Mouse (Mus musculus) limb, embryonic 13.5 days (tissue): ENCODE data around the gene Psen2. TPM values are rescaled to one million over a fixed set of nuclear protein-coding genes. Genes with fewer than 3 reads are reported as not detected.

Experiments
- ATAC-seq: fragments of 200-750 bp; cut with Nextera tagmentation; 2 replicates; pipeline ENCODE4 v1.8.0; 2017; ENCODE audit warnings: low read depth, moderate number of reproducible peaks, moderate TSS enrichment; ENCODE audit not compliant: low FRiP score
- H3K27ac ChIP-seq: fragments of 300-500 bp; sonication (generic); 2 replicates; pipeline ENCODE4 v1.5.1; 2015; ENCODE audit warnings: inconsistent platforms, mild to moderate bottlenecking, moderate library complexity
- H3K27me3 ChIP-seq: fragments of 300-500 bp; sonication (generic); 2 replicates; pipeline ENCODE4 v1.6.1; 2015; ENCODE audit warnings: mild to moderate bottlenecking, inconsistent platforms
- H3K36me3 ChIP-seq: fragments of 300-500 bp; sonication (generic); 2 replicates; pipeline ENCODE4 v1.6.1; 2015; ENCODE audit warnings: inconsistent platforms, mild to moderate bottlenecking, moderate library complexity
- H3K4me1 ChIP-seq: fragments of 300-500 bp; sonication (generic); 2 replicates; pipeline ENCODE4 v1.6.1; 2015; ENCODE audit warnings: inconsistent platforms
- H3K4me2 ChIP-seq: fragments of 300-500 bp; sonication (generic); replicated peaks from 2 replicates; pipeline ENCODE4 v1.6.1; 2015; ENCODE audit warnings: inconsistent platforms, mild to moderate bottlenecking, moderate library complexity
- H3K4me3 ChIP-seq: fragments of 300-500 bp; sonication (generic); 2 replicates; pipeline ENCODE4 v1.5.1; 2015; ENCODE audit warnings: moderate library complexity, mild to moderate bottlenecking, inconsistent platforms
- H3K9ac ChIP-seq: fragments of 300-500 bp; sonication (generic); 2 replicates; pipeline ENCODE4 v1.6.1; 2015; ENCODE audit warnings: mild to moderate bottlenecking, inconsistent platforms
- H3K9me3 ChIP-seq: fragments of 300-500 bp; sonication (generic); 2 replicates; pipeline ENCODE4 v1.6.1; 2016; ENCODE audit warnings: inconsistent platforms
- WGBS: fragments of 180-500 bp; shearing (Covaris S2); methylation state at CpG from one replicate; pipeline ENCODE4 v1.1.7; 2015; 5-methylcytosine and 5-hydroxymethylcytosine counted together
- polyA plus RNA-seq: library from polyadenylated mRNA; unstranded; fragments of >200 nt; fragmentation: Nextera tagmentation; extraction: Ambion mirVana; gene quantifications from 2 replicates; pipeline ENCODE4 v1.2.1, GENCODE M21; 2015

Gene Psen2
- polyA plus RNA-seq, 1 experiment from 2014 or later, result 14.5 TPM

DNA sequence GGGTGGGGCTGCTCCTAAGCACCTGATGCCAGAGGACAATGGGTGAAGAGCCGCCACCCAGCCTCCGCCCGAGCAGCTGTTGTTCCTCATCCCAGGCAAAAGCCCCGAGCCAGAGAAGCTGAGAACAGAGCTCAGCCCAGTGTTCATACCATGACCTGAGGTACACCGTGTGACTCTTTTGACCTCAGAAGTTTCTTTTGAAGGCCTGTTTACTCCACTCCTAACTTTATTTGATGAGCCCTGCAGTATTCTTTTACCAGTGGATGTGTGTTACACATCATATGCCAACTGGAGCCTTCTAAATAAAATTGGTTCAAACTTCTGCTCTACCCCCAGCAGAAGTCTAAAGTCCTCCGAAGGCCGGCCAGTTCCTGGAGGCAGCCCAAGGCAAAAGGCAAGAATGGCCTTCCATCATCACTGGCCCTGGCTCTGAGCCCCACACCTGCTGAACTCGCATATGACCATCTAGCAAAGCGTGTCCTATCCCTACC, 52.4 kb downstream of the Psen2 start:
- 80% methylated on average over 9 of the region's 9 CpGs for WGBS
- H3K9ac ChIP-seq, result no peak overlapping the region
- no peak overlapping the region for H3K27ac ChIP-seq
- H3K4me3 ChIP-seq, result no peak overlapping the region
- H3K4me1 ChIP-seq, result no peaks in the 10 kb centered on the region
- H3K4me2 ChIP-seq, result no peak overlapping the region
- ATAC-seq, result no peak
- H3K27me3 ChIP-seq, result 0 out of 2 replicates have a peak, but pooled peaks cover 3% of the 10 kb centered on the region
- no peaks in the 10 kb centered on the region for H3K9me3 ChIP-seq
- no peaks in the 10 kb centered on the region for H3K36me3 ChIP-seq

DNA sequence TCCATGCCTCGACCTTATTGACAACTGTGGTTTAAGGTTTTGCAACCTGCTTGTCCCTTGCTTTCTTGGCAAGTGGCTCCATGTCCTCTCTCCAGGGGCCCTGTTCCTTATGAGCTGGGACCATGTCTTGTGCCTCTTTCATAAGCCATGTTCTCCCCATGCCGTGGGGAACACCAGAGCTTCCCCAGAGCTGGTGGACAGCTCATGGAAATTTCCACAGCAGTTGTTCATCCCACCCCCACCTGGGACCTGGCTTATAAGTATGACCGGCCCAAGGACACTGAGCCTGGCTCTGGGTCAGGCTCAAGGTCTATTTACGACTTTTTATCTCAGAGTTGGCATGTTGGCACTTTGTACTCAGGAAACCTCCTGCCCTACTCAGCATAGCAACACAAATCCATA, 53.2 kb downstream of the Psen2 start:
- no peak for ATAC-seq
- no peak overlapping the region for H3K27ac ChIP-seq
- 0 out of 2 replicates have a peak, but pooled peaks cover 3% of the 10 kb centered on the region for H3K27me3 ChIP-seq
- no peak overlapping the region for H3K9ac ChIP-seq
- WGBS, result 76% methylated on average over 4 of the region's 4 CpGs
- no peak overlapping the region for H3K4me3 ChIP-seq
- no peaks in the 10 kb centered on the region for H3K36me3 ChIP-seq
- H3K9me3 ChIP-seq, result no peaks in the 10 kb centered on the region
- no peaks in the 10 kb centered on the region for H3K4me1 ChIP-seq
- H3K4me2 ChIP-seq, result no peak overlapping the region

DNA sequence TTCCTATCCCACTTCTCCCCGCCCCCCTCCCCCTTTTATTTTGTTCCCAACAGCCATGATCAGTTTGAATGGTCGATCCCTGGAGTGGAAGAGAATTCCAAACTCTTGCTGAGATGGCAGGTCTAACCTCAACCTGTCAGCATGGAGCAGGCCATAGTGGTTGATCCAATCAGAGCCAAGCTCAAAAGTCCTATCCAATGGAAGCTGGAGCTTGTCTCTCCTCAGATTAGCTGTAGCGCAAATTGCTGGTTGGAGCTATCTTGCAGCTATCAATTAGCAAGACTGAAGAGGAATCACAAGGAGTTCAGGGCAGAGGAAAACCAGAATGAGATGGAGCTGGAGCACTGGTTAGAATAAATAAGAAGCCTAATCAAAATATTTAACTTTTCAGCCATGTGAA, 54.9 kb downstream of the Psen2 start:
- Histone ChIP-seq H3K9me3 (peaks cover 6% of the 10 kb centered on the region), H3K27me3 (no peaks in the 10 kb centered on the region), H3K4me3 (no peak overlapping the region), H3K4me1 (no peaks in the 10 kb centered on the region), H3K27ac (no peak overlapping the region), H3K9ac (no peak overlapping the region), H3K4me2 (no peak overlapping the region), H3K36me3 (no peaks in the 10 kb centered on the region)
- WGBS, result 84% methylated on average over 3 of the region's 3 CpGs
- ATAC-seq, result no peak

DNA sequence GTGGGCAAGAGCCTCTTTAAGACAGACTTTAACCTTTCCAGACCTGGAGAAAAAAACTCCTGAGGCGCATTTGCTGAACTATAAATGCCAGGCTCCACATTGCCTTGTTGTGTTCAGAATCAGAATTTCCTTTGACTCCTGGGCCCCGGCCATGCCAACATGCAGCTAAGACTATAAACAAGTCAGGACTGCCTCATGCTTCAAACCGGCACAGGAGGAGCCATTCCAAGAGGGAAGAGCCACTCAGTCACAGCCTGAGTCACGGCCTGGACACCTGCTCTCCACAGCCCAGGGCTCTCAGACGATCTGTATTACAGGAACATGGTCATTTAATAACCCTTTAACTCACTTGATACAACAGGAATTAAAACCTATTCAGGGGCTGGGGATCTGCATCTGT, 62.5 kb downstream of the Psen2 start:
- Histone ChIP-seq H3K4me1 (peaks cover 5% of the 10 kb centered on the region; the same call in 1 of the 2 replicates), H3K27me3 (no peaks in the 10 kb centered on the region), H3K27ac (no peak overlapping the region), H3K4me3 (no peak overlapping the region), H3K9me3 (peaks cover 6% of the 10 kb centered on the region), H3K9ac (no peak overlapping the region), H3K4me2 (no peak overlapping the region), H3K36me3 (no peaks in the 10 kb centered on the region)
- ATAC-seq, result no peak
- WGBS, result 53% methylated on average over 5 of the region's 5 CpGs

DNA sequence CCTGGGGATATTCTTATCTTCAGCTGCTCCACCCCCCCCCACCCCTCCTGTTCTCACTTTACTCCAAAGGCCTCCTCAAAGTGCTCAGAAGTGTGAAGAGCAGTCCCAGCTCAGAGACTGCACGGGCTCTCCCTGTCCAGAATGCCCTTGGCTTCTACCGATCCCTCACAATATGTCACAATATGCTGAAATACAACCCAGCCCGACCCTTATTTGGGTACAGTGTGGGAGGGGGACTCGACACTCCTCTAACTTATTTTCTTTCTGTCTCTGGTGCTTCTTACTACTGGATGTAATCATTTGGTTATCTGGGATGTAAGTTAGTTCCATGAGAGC, 63.6 kb downstream of the Psen2 start:
- no peak for ATAC-seq
- H3K4me1 ChIP-seq, result peaks cover 12% of the 10 kb centered on the region
- H3K36me3 ChIP-seq, result no peaks in the 10 kb centered on the region
- no peak overlapping the region for H3K4me3 ChIP-seq
- H3K9ac ChIP-seq, result no peak overlapping the region
- H3K27ac ChIP-seq, result no peak overlapping the region
- H3K27me3 ChIP-seq, result peaks cover 5% of the 10 kb centered on the region; the same call in 1 of the 2 replicates
- no peak overlapping the region for H3K4me2 ChIP-seq
- peaks cover 6% of the 10 kb centered on the region for H3K9me3 ChIP-seq
- WGBS, result 73% methylated on average over 4 of the region's 4 CpGs

DNA sequence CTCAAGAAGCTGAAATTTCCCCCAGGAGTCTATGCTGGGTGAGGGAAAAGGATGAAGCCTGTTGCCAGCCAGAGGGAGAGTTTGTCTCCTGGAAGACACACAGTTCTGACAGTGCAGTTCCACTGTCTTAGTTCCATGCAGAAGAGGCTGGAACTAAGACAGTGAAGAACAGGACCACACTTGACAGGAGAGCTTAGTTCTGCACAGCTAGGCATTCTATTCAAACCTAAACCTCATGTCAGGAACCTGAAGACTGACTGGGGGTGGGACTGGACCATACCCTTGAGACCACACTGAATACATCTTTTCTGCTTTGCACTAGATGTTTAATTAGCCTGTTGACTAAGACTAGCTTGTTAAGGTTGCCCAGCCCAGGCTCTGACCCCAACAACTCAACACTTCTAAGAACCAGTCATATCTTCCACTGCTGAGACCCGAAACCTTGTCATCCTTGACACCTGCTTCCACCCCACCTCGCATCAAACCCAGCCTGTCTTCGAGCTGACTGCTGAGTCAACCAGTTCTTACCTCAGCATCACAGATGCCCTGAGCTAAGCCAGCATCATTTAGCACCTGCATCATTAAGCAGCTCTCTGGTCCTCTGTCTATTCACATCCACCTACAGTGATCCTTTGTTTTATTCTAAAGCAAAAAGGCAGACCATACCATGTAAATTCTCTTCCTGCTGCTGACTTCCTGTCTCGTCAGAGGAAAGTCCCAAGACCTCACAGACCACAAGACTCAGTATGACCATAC, 64.1 kb downstream of the Psen2 start, which contains the start of gene Coq8a:
TSS of gene Coq8a (minus strand) at position 644 of the 756 bp plus-strand sequence.
- no peaks in the 10 kb centered on the region for H3K36me3 ChIP-seq
- peaks cover 1% of the 10 kb centered on the region; the same call in 1 of the 2 replicates for H3K9me3 ChIP-seq
- H3K9ac ChIP-seq, result no peak within 1 kb of the TSS
- no peak within 1 kb of the TSS for H3K27ac ChIP-seq
- no peak for ATAC-seq
- no peak within 1 kb of the TSS for H3K4me2 ChIP-seq
- no peak within 1 kb of the TSS for H3K4me3 ChIP-seq
- H3K4me1 ChIP-seq, result peaks cover 13% of the 10 kb centered on the region
- 68% methylated on average over 4 of the region's 4 CpGs for WGBS
- peaks cover 11% of the 10 kb centered on the region; the same call in 1 of the 2 replicates for H3K27me3 ChIP-seq

DNA sequence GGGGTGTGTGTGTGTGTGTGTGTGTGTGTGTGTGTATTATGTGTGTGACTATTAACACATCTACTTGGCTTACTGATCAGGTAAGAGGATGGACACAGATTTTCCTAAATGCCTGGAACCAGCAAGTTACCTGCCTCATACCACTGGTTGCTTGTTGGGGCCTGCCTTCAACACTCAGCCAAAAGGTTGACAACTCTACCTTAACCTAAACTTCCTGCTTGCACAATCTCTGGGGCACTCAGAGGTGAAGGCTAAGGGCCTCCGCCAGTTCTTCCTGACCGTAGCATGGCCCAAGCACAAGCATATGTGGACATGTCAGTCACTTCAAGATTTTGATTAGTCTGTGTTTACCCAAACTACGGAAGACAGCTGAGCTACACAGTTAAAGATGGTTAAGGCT, 65.3 kb downstream of the Psen2 start:
- Histone ChIP-seq H3K27ac (no peak overlapping the region), H3K4me3 (no peak overlapping the region), H3K4me1 (peaks cover 13% of the 10 kb centered on the region), H3K9me3 (no peaks in the 10 kb centered on the region), H3K27me3 (peaks cover 14% of the 10 kb centered on the region; the same call in 1 of the 2 replicates), H3K9ac (no peak overlapping the region), H3K4me2 (no peak overlapping the region), H3K36me3 (no peaks in the 10 kb centered on the region)
- 83% methylated on average over 3 of the region's 3 CpGs for WGBS
- no peak for ATAC-seq

DNA sequence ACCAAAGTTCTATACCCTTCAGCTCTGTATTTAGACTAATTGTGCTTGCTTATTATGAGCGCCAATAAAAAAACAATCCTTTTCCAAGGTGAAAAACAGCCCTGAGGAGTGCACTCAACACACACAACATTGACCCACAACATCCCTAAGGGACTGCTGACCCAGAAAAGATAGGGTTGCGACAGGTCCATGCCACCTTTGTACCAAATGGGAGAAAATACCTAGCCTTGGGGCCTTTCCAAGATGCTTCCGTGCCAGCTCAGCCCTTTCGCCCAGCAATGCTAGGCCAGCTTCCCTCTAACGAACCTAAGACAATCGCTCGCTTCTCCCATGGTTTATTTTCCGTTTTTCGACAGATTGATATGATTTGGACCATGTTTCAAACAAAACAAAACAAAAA, 66.7 kb downstream of the Psen2 start:
- WGBS, result 92% methylated on average over 9 of the region's 9 CpGs
- ATAC-seq, result no peak
- H3K27me3 ChIP-seq, result peaks cover 14% of the 10 kb centered on the region; the same call in 1 of the 2 replicates
- H3K9ac ChIP-seq, result peak overlapping the region; percentile 45; the same call in 1 of the 2 replicates
- H3K4me2 ChIP-seq, result peak overlapping the region; percentile 96
- no peak overlapping the region; the same call in 1 of the 2 replicates for H3K27ac ChIP-seq
- H3K9me3 ChIP-seq, result no peaks in the 10 kb centered on the region
- peak overlapping the region; percentile 72 for H3K4me3 ChIP-seq
- H3K36me3 ChIP-seq, result no peaks in the 10 kb centered on the region
- peaks cover 13% of the 10 kb centered on the region for H3K4me1 ChIP-seq

DNA sequence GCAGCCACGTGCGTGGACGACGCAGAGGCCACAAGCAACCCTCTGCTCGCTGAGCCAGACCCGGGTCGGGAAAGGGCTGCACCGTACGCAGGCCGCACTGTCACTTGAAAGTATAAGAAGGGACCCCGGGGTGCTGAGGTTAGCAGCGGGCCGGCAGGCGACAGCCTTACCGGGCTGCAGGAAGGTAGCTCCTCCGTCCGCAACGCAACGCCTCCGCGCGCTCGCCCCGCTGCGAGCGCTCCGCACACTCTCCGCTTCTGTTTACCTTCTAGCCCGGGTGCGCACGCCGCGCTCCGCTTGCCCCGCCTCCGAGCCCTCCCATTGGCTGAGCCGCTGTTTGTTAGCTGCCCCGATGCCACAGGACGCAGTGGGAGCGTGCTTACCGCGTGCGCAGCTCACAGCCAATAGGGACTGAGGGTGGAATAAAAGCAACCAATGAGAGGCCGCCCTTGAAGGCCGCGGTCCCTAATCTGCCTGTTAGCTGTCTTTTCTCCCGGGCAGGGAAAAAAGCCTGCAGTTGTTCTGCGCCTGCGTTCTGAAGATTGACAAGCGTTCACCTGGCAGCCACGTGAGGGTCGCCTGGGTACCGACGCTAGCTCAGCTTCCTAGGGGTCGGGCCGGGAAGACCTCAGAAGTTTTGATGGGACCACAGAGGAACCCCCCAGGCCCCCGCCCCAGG, 67.4 kb downstream of the Psen2 start:
- peaks cover 13% of the 10 kb centered on the region for H3K4me1 ChIP-seq
- WGBS, result 1% methylated on average over 57 of the region's 57 CpGs

DNA sequence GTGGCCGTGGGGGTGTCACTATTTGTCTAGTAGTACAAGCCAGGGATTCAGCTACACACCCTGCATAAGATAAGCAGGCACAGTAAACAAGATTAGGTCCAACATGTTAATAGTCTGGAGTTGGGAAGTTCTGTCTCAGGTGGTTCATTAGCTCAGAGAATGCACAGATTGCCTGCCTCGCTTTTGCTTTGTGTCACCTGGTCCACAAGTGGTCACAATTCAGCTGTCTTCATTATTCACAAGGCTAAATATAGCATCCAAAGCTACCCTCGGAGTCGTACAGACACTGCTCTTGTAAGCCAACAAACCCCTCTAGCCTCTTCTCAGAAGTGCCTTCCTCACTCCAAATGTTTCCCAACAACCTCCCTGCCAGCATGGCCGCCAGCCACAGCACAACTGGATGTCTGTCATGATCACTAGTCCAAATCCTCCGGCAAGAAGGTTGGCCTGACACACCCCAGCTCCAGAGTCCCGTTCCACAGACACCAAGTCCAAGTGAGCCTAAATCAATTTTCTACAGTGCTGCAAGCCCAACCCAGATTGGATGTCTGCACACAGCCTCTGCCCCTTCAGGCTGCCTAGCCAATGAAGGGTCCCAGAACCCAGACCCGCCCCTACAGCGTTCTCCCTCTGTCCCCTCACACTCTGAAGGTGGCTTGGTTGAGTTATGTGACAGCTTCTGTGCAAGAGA, 68.3 kb downstream of the Psen2 start:
- ATAC-seq, result peak; percentile 21; the same call in 1 of the 2 replicates
- peak overlapping the region; percentile 72 for H3K4me3 ChIP-seq
- H3K27ac ChIP-seq, result no peak overlapping the region
- H3K9me3 ChIP-seq, result no peaks in the 10 kb centered on the region
- H3K36me3 ChIP-seq, result no peaks in the 10 kb centered on the region
- H3K27me3 ChIP-seq, result peaks cover 14% of the 10 kb centered on the region; the same call in 1 of the 2 replicates
- H3K4me1 ChIP-seq, result peaks cover 13% of the 10 kb centered on the region
- H3K9ac ChIP-seq, result peak overlapping the region; percentile 63
- 31% methylated on average over 9 of the region's 9 CpGs for WGBS
- H3K4me2 ChIP-seq, result peak overlapping the region; percentile 96

More for the DNA sequence above, 67.4 kb downstream of the Psen2 start:
- ATAC-seq, result peak; percentile 100
- no peaks in the 10 kb centered on the region for H3K36me3 ChIP-seq
- no peaks in the 10 kb centered on the region for H3K9me3 ChIP-seq
- H3K9ac ChIP-seq, result peak overlapping the region; percentile 63
- H3K27me3 ChIP-seq, result peaks cover 14% of the 10 kb centered on the region; the same call in 1 of the 2 replicates
- peak overlapping the region; percentile 96 for H3K4me2 ChIP-seq
- no peak overlapping the region for H3K27ac ChIP-seq
- peak overlapping the region; percentile 72 for H3K4me3 ChIP-seq

DNA sequence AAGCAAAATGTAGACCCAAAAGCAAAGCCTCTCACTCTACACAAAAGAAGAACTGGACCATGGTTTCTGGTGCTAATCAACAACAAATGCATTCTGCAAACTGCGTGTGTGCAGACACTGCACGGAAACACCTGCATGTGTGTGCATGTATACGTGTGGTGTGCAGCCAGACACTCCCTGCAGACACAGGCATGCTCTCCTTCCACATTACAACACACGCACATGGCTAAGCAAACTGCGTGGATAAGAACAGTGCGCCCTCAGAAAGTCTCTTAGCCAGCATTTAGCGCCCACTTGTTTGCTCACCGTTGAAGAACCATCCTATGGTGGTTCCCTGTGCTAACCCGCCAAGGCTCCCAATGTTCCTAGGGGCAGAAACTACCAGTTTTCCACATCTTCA, 69.2 kb downstream of the Psen2 start:
- H3K27ac ChIP-seq, result no peak overlapping the region
- H3K27me3 ChIP-seq, result peaks cover 14% of the 10 kb centered on the region; the same call in 1 of the 2 replicates
- WGBS, result 87% methylated on average over 9 of the region's 9 CpGs
- H3K4me1 ChIP-seq, result peaks cover 13% of the 10 kb centered on the region
- H3K9me3 ChIP-seq, result no peaks in the 10 kb centered on the region
- H3K36me3 ChIP-seq, result no peaks in the 10 kb centered on the region
- H3K4me2 ChIP-seq, result no peak overlapping the region
- H3K9ac ChIP-seq, result no peak overlapping the region
- H3K4me3 ChIP-seq, result no peak overlapping the region
- ATAC-seq, result no peak
